Mouse (Mus musculus) MEL (cell line): ENCODE measurements around the gene Gm16181. TPM values are rescaled to one million over a fixed set of nuclear protein-coding genes. Genes with fewer than 3 reads are reported as not detected.

Experiments used
- DNase-seq: peaks from one replicate; pipeline ENCODE4 v3.0.0; 2011; ENCODE audit warnings: low read depth, low spot score
- H3K27ac ChIP-seq: 2 replicates; pipeline ENCODE4 v1.5.1; 2012; ENCODE audit warnings: low read depth, mild to moderate bottlenecking, control low read depth, low read length, moderate library complexity; ENCODE audit not compliant: control insufficient read depth
- H3K27me3 ChIP-seq, 2 experiments: fragments of 150-350 bp in 1 of 2; sonication (generic) in 1 of 2; 2 replicates each; pipeline ENCODE4 v1.6.1; 2012; ENCODE audit warnings: low read length in 2 of 2, mild to moderate bottlenecking in 2 of 2, improper control_type of control experiment in 1 of 2, moderate library complexity in 1 of 2; ENCODE audit not compliant: insufficient read depth in 2 of 2, control insufficient read depth in 1 of 2
- H3K36me3 ChIP-seq, 2 experiments: 2 replicates each; pipeline ENCODE4 v1.6.1; 2012 to 2014; ENCODE audit warnings: low read length in 2 of 2, improper control_type of control experiment in 1 of 2, inconsistent platforms in 1 of 2, mild to moderate bottlenecking in 1 of 2; ENCODE audit not compliant: insufficient read depth in 2 of 2, control insufficient read depth in 1 of 2
- H3K4me1 ChIP-seq, 2 experiments: fragments of 150-350 bp in 1 of 2; sonication (generic) in 1 of 2; 2 replicates each; pipeline ENCODE4 v1.6.1; 2012; ENCODE audit warnings: low read length in 2 of 2, improper control_type of control experiment in 1 of 2, mild to moderate bottlenecking in 1 of 2; ENCODE audit not compliant: insufficient read depth in 2 of 2, control insufficient read depth in 1 of 2
- H3K4me3 ChIP-seq, 2 experiments: fragments of 150-350 bp in 1 of 2; sonication (generic) in 1 of 2; 2 replicates each; pipeline ENCODE4 v1.5.1; 2012; ENCODE audit warnings: low read depth in 2 of 2, low read length in 2 of 2, mild to moderate bottlenecking in 2 of 2, moderate library complexity in 2 of 2, control low read depth in 1 of 2, improper control_type of control experiment in 1 of 2; ENCODE audit not compliant: control insufficient read depth in 1 of 2, insufficient read depth in 1 of 2
- H3K79me2 ChIP-seq: 2 replicates; pipeline ENCODE4 v1.6.1; 2012; ENCODE audit warnings: mild to moderate bottlenecking, low read length, moderate library complexity; ENCODE audit not compliant: control insufficient read depth, poor library complexity, insufficient read depth
- H3K9ac ChIP-seq: 2 replicates; pipeline ENCODE4 v1.6.1; 2012; ENCODE audit warnings: low read depth, mild to moderate bottlenecking, control low read depth, low read length, moderate library complexity; ENCODE audit not compliant: control insufficient read depth, poor library complexity, severe bottlenecking
- H3K9me3 ChIP-seq: fragments of 150-350 bp; sonication (generic); replicated peaks from 2 replicates; pipeline ENCODE4 v1.6.1; 2012; ENCODE audit warnings: mild to moderate bottlenecking, low read length, improper control_type of control experiment, moderate library complexity; ENCODE audit not compliant: insufficient read depth
- BHLHE40 ChIP-seq: IDR thresholded peaks from 2 replicates; pipeline ENCODE4 v1.6.1; 2012; ENCODE audit warnings: low read depth, mild to moderate bottlenecking, inconsistent platforms, low read length, improper control_type of control experiment, borderline replicate concordance
- CHD1 ChIP-seq: IDR thresholded peaks from 2 replicates; pipeline ENCODE4 v1.6.1; 2012; ENCODE audit warnings: low read depth, mild to moderate bottlenecking, inconsistent platforms, low read length, improper control_type of control experiment
- CHD2 ChIP-seq: IDR thresholded peaks from 2 replicates; pipeline ENCODE4 v1.6.1; 2011; ENCODE audit warnings: low read length, improper control_type of control experiment
- CTCF ChIP-seq, 3 experiments: IDR thresholded peaks in 2 of 3; conservative IDR thresholded peaks in 1 of 3; 2 replicates each; pipeline ENCODE4 v1.5.1; 2011 to 2012; ENCODE audit warnings: low read length in 3 of 3, low read depth in 2 of 3, mild to moderate bottlenecking in 2 of 3, improper control_type of control experiment in 1 of 3, inconsistent platforms in 1 of 3, mixed read lengths in 1 of 3, moderate library complexity in 1 of 3; ENCODE audit not compliant: control insufficient read depth in 1 of 3, insufficient read depth in 1 of 3, poor library complexity in 1 of 3, severe bottlenecking in 1 of 3
- E2F4 ChIP-seq: IDR thresholded peaks from 2 replicates; pipeline ENCODE4 v1.6.1; 2011; ENCODE audit warnings: low read depth, low read length, improper control_type of control experiment, borderline replicate concordance
- ELF1 ChIP-seq: IDR thresholded peaks from 2 replicates; pipeline ENCODE4 v1.6.1; 2014; ENCODE audit warnings: low read depth, mild to moderate bottlenecking, inconsistent platforms, low read length, improper control_type of control experiment, moderate library complexity
- ETS1 ChIP-seq: IDR thresholded peaks from 2 replicates; pipeline ENCODE4 v1.6.1; 2012; ENCODE audit warnings: low read depth, mild to moderate bottlenecking, inconsistent platforms, low read length, improper control_type of control experiment, moderate library complexity
- GABPA ChIP-seq: IDR thresholded peaks from 2 replicates; pipeline ENCODE4 v1.6.1; 2012; ENCODE audit warnings: low read depth, mild to moderate bottlenecking, inconsistent platforms, low read length, improper control_type of control experiment, moderate library complexity
- GATA1 ChIP-seq: IDR thresholded peaks from 2 replicates; pipeline ENCODE4 v1.6.1; 2011; ENCODE audit warnings: low read depth, low read length, improper control_type of control experiment
- HCFC1 ChIP-seq: IDR thresholded peaks from 2 replicates; pipeline ENCODE4 v1.6.1; 2012; ENCODE audit warnings: low read depth, mild to moderate bottlenecking, inconsistent platforms, low read length, improper control_type of control experiment, moderate library complexity
- JUND ChIP-seq: IDR thresholded peaks from 2 replicates; pipeline ENCODE4 v1.6.1; 2011; ENCODE audit warnings: low read depth, mild to moderate bottlenecking, improper control_type of control experiment, low read length
- KAT2A ChIP-seq: conservative IDR thresholded peaks from 2 replicates; pipeline ENCODE4 v1.6.1; 2012; ENCODE audit warnings: low read depth, low read length, improper control_type of control experiment, inconsistent platforms
- MAFK ChIP-seq: IDR thresholded peaks from 2 replicates; pipeline ENCODE4 v1.6.1; 2011; ENCODE audit warnings: low read depth, mild to moderate bottlenecking, low read length, improper control_type of control experiment, borderline replicate concordance
- MAX ChIP-seq: IDR thresholded peaks from 2 replicates; pipeline ENCODE4 v1.6.1; 2011; ENCODE audit warnings: low read length, improper control_type of control experiment
- MAZ ChIP-seq: IDR thresholded peaks from 2 replicates; pipeline ENCODE4 v1.6.1; 2012; ENCODE audit warnings: low read depth, mild to moderate bottlenecking, inconsistent platforms, low read length, improper control_type of control experiment
- MEF2A ChIP-seq: IDR thresholded peaks from 2 replicates; pipeline ENCODE4 v1.6.1; 2014; ENCODE audit warnings: low read depth, mild to moderate bottlenecking, inconsistent platforms, low read length, improper control_type of control experiment; ENCODE audit not compliant: poor library complexity, insufficient replicate concordance, severe bottlenecking; ENCODE audit errors: extremely low read depth
- MXI1 ChIP-seq: IDR thresholded peaks from 2 replicates; pipeline ENCODE4 v1.6.1; 2011; ENCODE audit warnings: mild to moderate bottlenecking, low read depth, low read length, improper control_type of control experiment
- MYB ChIP-seq: IDR thresholded peaks from 2 replicates; pipeline ENCODE4 v1.6.1; 2011; ENCODE audit warnings: mild to moderate bottlenecking, low read depth, low read length, improper control_type of control experiment
- MYC ChIP-seq: IDR thresholded peaks from 2 replicates; pipeline ENCODE4 v1.6.1; 2011; ENCODE audit warnings: low read depth, mild to moderate bottlenecking, low read length, improper control_type of control experiment, moderate library complexity
- NELFE ChIP-seq: IDR thresholded peaks from 2 replicates; pipeline ENCODE4 v1.6.1; 2011; ENCODE audit warnings: low read depth, low read length, improper control_type of control experiment
- NRF1 ChIP-seq: IDR thresholded peaks from 2 replicates; pipeline ENCODE4 v1.6.1; 2014; ENCODE audit warnings: low read depth, mild to moderate bottlenecking, inconsistent platforms, low read length, improper control_type of control experiment, moderate library complexity; ENCODE audit not compliant: poor library complexity, insufficient read depth, severe bottlenecking
- POLR2A ChIP-seq, 2 experiments: IDR thresholded peaks; 2 replicates each; pipeline ENCODE4 v1.6.1; 2011 to 2012; ENCODE audit warnings: low read length in 2 of 2, mild to moderate bottlenecking in 2 of 2, control low read depth in 1 of 2, improper control_type of control experiment in 1 of 2, low read depth in 1 of 2, moderate library complexity in 1 of 2; ENCODE audit not compliant: control insufficient read depth in 1 of 2, insufficient read depth in 1 of 2, poor library complexity in 1 of 2
- POLR2AphosphoS5 ChIP-seq: IDR thresholded peaks from 2 replicates; pipeline ENCODE4 v1.6.1; 2012; ENCODE audit warnings: low read depth, borderline replicate concordance, mild to moderate bottlenecking, inconsistent platforms, low read length, moderate library complexity, mixed read lengths
- RCOR1 ChIP-seq: IDR thresholded peaks from 2 replicates; pipeline ENCODE4 v1.6.1; 2012; ENCODE audit warnings: low read depth, mild to moderate bottlenecking, inconsistent platforms, low read length, improper control_type of control experiment
- SIN3A ChIP-seq: IDR thresholded peaks from 2 replicates; pipeline ENCODE4 v1.6.1; 2012; ENCODE audit warnings: low read length, improper control_type of control experiment, inconsistent platforms
- SMC3 ChIP-seq: IDR thresholded peaks from 2 replicates; pipeline ENCODE4 v1.6.1; 2011; ENCODE audit warnings: low read depth, low read length, improper control_type of control experiment
- TAL1 ChIP-seq: IDR thresholded peaks from 2 replicates; pipeline ENCODE4 v1.6.1; 2012; ENCODE audit warnings: mild to moderate bottlenecking, inconsistent platforms, low read length, moderate library complexity, mixed read lengths
- TBP ChIP-seq: IDR thresholded peaks from 2 replicates; pipeline ENCODE4 v1.8.0; 2011; ENCODE audit warnings: low read depth, low read length, improper control_type of control experiment
- TCF12 ChIP-seq: IDR thresholded peaks from 2 replicates; pipeline ENCODE4 v1.6.1; 2014; ENCODE audit warnings: low read depth, mild to moderate bottlenecking, inconsistent platforms, low read length, improper control_type of control experiment, moderate library complexity
- UBTF ChIP-seq: IDR thresholded peaks from 2 replicates; pipeline ENCODE4 v1.6.1; 2012; ENCODE audit warnings: low read depth, mild to moderate bottlenecking, inconsistent platforms, low read length, improper control_type of control experiment, moderate library complexity, borderline replicate concordance; ENCODE audit not compliant: insufficient read depth
- USF1 ChIP-seq: IDR thresholded peaks from 2 replicates; pipeline ENCODE4 v1.6.1; 2014; ENCODE audit warnings: low read depth, mild to moderate bottlenecking, inconsistent platforms, low read length, improper control_type of control experiment, moderate library complexity
- USF2 ChIP-seq, 2 experiments: IDR thresholded peaks; 2 replicates each; pipeline ENCODE4 v1.6.1; 2011 to 2012; ENCODE audit warnings: improper control_type of control experiment in 2 of 2, low read length in 2 of 2, borderline replicate concordance in 1 of 2, inconsistent platforms in 1 of 2, low read depth in 1 of 2, mild to moderate bottlenecking in 1 of 2; ENCODE audit not compliant: insufficient read depth in 1 of 2
- ZC3H11A ChIP-seq: IDR thresholded peaks from 2 replicates; pipeline ENCODE4 v1.6.1; 2012; ENCODE audit warnings: low read depth, mild to moderate bottlenecking, inconsistent platforms, low read length, improper control_type of control experiment
- ZKSCAN1 ChIP-seq: IDR thresholded peaks from 2 replicates; pipeline ENCODE4 v1.6.1; 2012; ENCODE audit warnings: low read depth, mild to moderate bottlenecking, inconsistent platforms, low read length, improper control_type of control experiment, moderate library complexity
- ZMIZ1 ChIP-seq: IDR thresholded peaks from 2 replicates; pipeline ENCODE4 v1.6.1; 2012; ENCODE audit warnings: low read depth, mild to moderate bottlenecking, inconsistent platforms, low read length, improper control_type of control experiment, moderate library complexity
- ZNF384 ChIP-seq: IDR thresholded peaks from 2 replicates; pipeline ENCODE4 v1.6.1; 2012; ENCODE audit warnings: low read depth, mild to moderate bottlenecking, inconsistent platforms, low read length, improper control_type of control experiment
- polyA plus RNA-seq, 2 experiments: library from polyadenylated mRNA; stranded (reverse) in 1 of 2; unstranded in 1 of 2; fragments of >175 nt in 1 of 2; fragments of >200 nt in 1 of 2; gene quantifications; 2 replicates each; pipeline versions ENCODE4 v1.2.1 to v1.2.4; 2012; ENCODE audit warnings: low replicate concordance in 2 of 2, low read depth in 1 of 2; ENCODE audit not compliant: insufficient read length in 2 of 2, insufficient read depth in 1 of 2, missing spikeins in 1 of 2
- total RNA-seq: library from RNA; depleted of rRNA; stranded (reverse); fragments of 300-350 nt; gene quantifications from 2 replicates; pipeline ENCODE4 v1.2.3, GENCODE M21; 2012

Gm16181 gene
- total and polyA plus RNA-seq, 3 experiments: 0.58 TPM; not detected in 2

DNA sequence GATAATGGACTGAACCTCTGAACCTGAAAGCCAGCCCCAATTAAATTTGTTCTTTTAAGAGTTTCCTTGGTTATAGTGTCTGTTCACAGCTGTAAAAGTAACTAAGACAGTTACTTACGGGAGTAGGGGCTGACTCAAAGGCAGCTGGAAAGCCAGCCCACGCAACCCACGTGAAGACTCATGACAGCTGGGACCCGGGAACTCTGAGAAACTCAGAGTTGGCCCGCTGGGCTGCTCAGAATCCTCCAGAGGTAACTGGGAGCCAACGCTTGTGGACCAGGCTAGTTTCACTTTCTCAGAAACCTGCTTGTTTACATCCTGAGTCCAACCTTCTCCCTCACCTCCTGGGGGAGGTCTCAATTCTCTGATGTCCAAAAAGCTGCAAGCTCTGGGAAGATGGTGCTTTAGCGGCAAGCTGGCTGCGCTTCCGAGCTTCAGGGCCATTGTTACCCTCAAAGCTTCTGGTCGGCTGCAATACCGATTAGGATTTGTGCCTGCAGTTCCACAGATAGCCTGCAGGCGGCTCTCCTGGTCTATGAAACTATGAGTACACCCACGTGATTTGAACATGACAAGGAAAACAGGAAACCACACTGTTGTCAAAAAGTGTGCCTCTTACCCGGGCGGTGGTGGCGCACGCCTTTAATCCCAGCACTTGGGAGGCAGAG lies 37.3 kb downstream of the Gm16181 start:
- Histone ChIP-seq H3K36me3 (peaks cover 0 to 8% of the 10 kb centered on the region in 2 experiments; a peak in 1 of 4 replicates), H3K4me1 (peaks cover 7 to 19% of the 10 kb centered on the region in 2 experiments), H3K9ac (peak overlapping the region; percentile 80), H3K27me3 (no peaks in the 10 kb centered on the region), H3K79me2 (peaks cover under 1% of the 10 kb centered on the region; the same call in 1 of the 2 replicates), H3K27ac (peak overlapping the region; percentile 71), H3K9me3 (no peaks in the 10 kb centered on the region), H3K4me3 (peak overlapping the region; percentile 82 to 85)
- peak; percentile 99 for DNase-seq
- peak; percentile 94 for TF ChIP-seq BHLHE40
- peak; percentile 99 for TF ChIP-seq SIN3A
- TF ChIP-seq ZNF384: no peak
- TF ChIP-seq TAL1: no peak
- no peak for TF ChIP-seq NRF1
- no peak for TF ChIP-seq MYB
- no peak for TF ChIP-seq ZMIZ1
- no peak for TF ChIP-seq POLR2AphosphoS5
- TF ChIP-seq MYC: peak; percentile 91
- peak; percentile 99 for TF ChIP-seq MXI1
- TF ChIP-seq HCFC1: peak; percentile 77
- TF ChIP-seq MAZ: no peak
- no peak for TF ChIP-seq ZKSCAN1
- no peak for TF ChIP-seq CHD1
- TF ChIP-seq CHD2: no peak
- TF ChIP-seq NELFE: no peak
- peak; percentile 94 for TF ChIP-seq USF1
- TF ChIP-seq POLR2A (IDR thresholded peaks at IDR 0.05; ENCODE audit: control insufficient read depth in 1 of 2, insufficient read depth in 1 of 2, low read depth in 1 of 2, low read length in 2 of 2, poor library complexity in 1 of 2): peak in 1 of 2 experiments; percentile 40; a peak in 1 of 4 replicates
- no peak for TF ChIP-seq MAFK
- peak; percentile 81 for TF ChIP-seq ETS1
- TF ChIP-seq GABPA: no peak
- no peak for TF ChIP-seq E2F4
- TF ChIP-seq SMC3: peak; percentile 90
- TF ChIP-seq UBTF: no peak
- peak; percentile 97 for TF ChIP-seq MAX
- TF ChIP-seq RCOR1: no peak
- no peak for TF ChIP-seq JUND
- peak; percentile 60; the same call in 1 of the 2 replicates for TF ChIP-seq TBP
- peak; percentile 54 for TF ChIP-seq TCF12
- TF ChIP-seq ZC3H11A: peak; percentile 83
- TF ChIP-seq MEF2A: no peak
- TF ChIP-seq ELF1: peak; percentile 81
- peak in 1 of 2 experiments; percentile 82; a peak in 3 of 4 replicates for TF ChIP-seq USF2 (IDR thresholded peaks at IDR 0.05; ENCODE audit: borderline replicate concordance in 1 of 2, insufficient read depth in 1 of 2, low read depth in 1 of 2, low read length in 2 of 2)
- TF ChIP-seq KAT2A: no peak
- peak; percentile 88 to 92 (median 92) for TF ChIP-seq CTCF (IDR thresholded peaks at IDR 0.05 in 2 of 3, conservative IDR thresholded peaks at IDR 0.05 in 1 of 3; ENCODE audit: control insufficient read depth in 1 of 3, insufficient read depth in 1 of 3, low read depth in 2 of 3, low read length in 3 of 3, poor library complexity in 1 of 3, severe bottlenecking in 1 of 3)
- no peak for TF ChIP-seq GATA1
